Mouse (Mus musculus) kidney, adult 2 months (tissue): ENCODE data around the gene Ddr2.

Experiments
- CTCF ChIP-seq: fragments of 200-500 bp; conservative IDR thresholded peaks from 2 replicates; pipeline ENCODE4 v1.5.1; 2011; ENCODE audit warnings: low read depth, mild to moderate bottlenecking, control low read depth, low read length, moderate library complexity, mixed read lengths; ENCODE audit not compliant: insufficient read depth, insufficient read length
- POLR2A ChIP-seq: fragments of 200-500 bp; IDR thresholded peaks from one replicate; pipeline ENCODE4 v1.6.1; 2011; ENCODE audit warnings: low read depth, low read length, control low read depth

- TF ChIP-seq CTCF: no peak
- no peak for TF ChIP-seq POLR2A
Measured at GRCm38 (mm10) chr1:169932122-169932746, 178.3 kb downstream of the Ddr2 start.
